Mouse (Mus musculus): ENCODE results near the gene Gm29797. TPM values are rescaled to one million over a fixed set of nuclear protein-coding genes. Genes with fewer than 3 reads are reported as not detected.
A peak's percentile ranks its signal among the peaks of the same experiment; 100 is the strongest.

Gene Gm29797
- total RNA-seq (2021): 1 to 10 TPM in 1 of 2 experiments, under 1 TPM in 1; 0.49 to 1.0 TPM

- no peak for DNase-seq (ENCODE audit: extremely low spot score in 1 of 2, low spot score in 1 of 2)
These were observed at the start of gene Gm29797 for GRCm38 (mm10) chr2:181656734-181657133. Gene Gm29797, plus strand, starts transcription at chr2:181657034.

- DNase-seq (ENCODE audit: extremely low spot score in 1 of 2, low spot score in 1 of 2): no peak
These were observed 37.9 kb upstream of the Gm29797 start for GRCm38 (mm10) chr2:181618761-181619495.

GRCm38 (mm10) chr2:181623401-181623800 lies 33.4 kb upstream of the Gm29797 start:
- no peak for DNase-seq (ENCODE audit: extremely low spot score in 1 of 2, low spot score in 1 of 2)

GRCm38 (mm10) chr2:181628471-181628870 lies 28.4 kb upstream of the Gm29797 start:
- DNase-seq (ENCODE audit: extremely low spot score in 1 of 2, low spot score in 1 of 2): no peak

GRCm38 (mm10) chr2:181632624-181633023 lies 24.2 kb upstream of the Gm29797 start:
- no peak for DNase-seq (ENCODE audit: extremely low spot score in 1 of 2, low spot score in 1 of 2)

- DNase-seq (ENCODE audit: extremely low spot score in 1 of 2, low spot score in 1 of 2): no peak
These were observed 21.0 kb upstream of the Gm29797 start for GRCm38 (mm10) chr2:181635865-181636264.

GRCm38 (mm10) chr2:181644361-181644760 lies 12.5 kb upstream of the Gm29797 start:
- no peak for DNase-seq (ENCODE audit: extremely low spot score in 1 of 2, low spot score in 1 of 2)

GRCm38 (mm10) chr2:181645666-181646065 lies 11.2 kb upstream of the Gm29797 start:
- no peak for DNase-seq (ENCODE audit: extremely low spot score in 1 of 2, low spot score in 1 of 2)

- DNase-seq (ENCODE audit: extremely low spot score in 1 of 2, low spot score in 1 of 2): no peak
These were observed 10.0 kb upstream of the Gm29797 start for GRCm38 (mm10) chr2:181646626-181647472.

GRCm38 (mm10) chr2:181648926-181649325 lies 7.9 kb upstream of the Gm29797 start:
- DNase-seq (ENCODE audit: extremely low spot score in 1 of 2, low spot score in 1 of 2): no peak

GRCm38 (mm10) chr2:181653065-181653464 lies 3.8 kb upstream of the Gm29797 start:
- no peak for DNase-seq (ENCODE audit: extremely low spot score in 1 of 2, low spot score in 1 of 2)

GRCm38 (mm10) chr2:181653523-181653922 lies 3.3 kb upstream of the Gm29797 start:
- DNase-seq (ENCODE audit: extremely low spot score in 1 of 2, low spot score in 1 of 2): no peak

GRCm38 (mm10) chr2:181657441-181657840 lies 607 bp downstream of the Gm29797 start:
- DNase-seq (ENCODE audit: extremely low spot score in 1 of 2, low spot score in 1 of 2): no peak

- DNase-seq (ENCODE audit: extremely low spot score in 1 of 2, low spot score in 1 of 2): no peak
These were observed 1.7 kb downstream of the Gm29797 start for GRCm38 (mm10) chr2:181658528-181658927.

- DNase-seq (ENCODE audit: extremely low spot score in 1 of 2, low spot score in 1 of 2): peak; percentile 55
These were observed 2.2 kb downstream of the Gm29797 start for GRCm38 (mm10) chr2:181658930-181659555.

GRCm38 (mm10) chr2:181659609-181660055 lies 2.8 kb downstream of the Gm29797 start:
- peak; percentile 75 to 84 for DNase-seq (ENCODE audit: extremely low spot score in 1 of 2, low spot score in 1 of 2)

GRCm38 (mm10) chr2:181662620-181663297 lies 5.9 kb downstream of the Gm29797 start:
- no peak for DNase-seq (ENCODE audit: extremely low spot score in 1 of 2, low spot score in 1 of 2)

GRCm38 (mm10) chr2:181663298-181663630 lies 6.4 kb downstream of the Gm29797 start:
- DNase-seq (ENCODE audit: extremely low spot score in 1 of 2, low spot score in 1 of 2): no peak

- DNase-seq (ENCODE audit: extremely low spot score in 1 of 2, low spot score in 1 of 2): no peak
These were observed 13.6 kb downstream of the Gm29797 start for GRCm38 (mm10) chr2:181670285-181670912.

GRCm38 (mm10) chr2:181670913-181671311 lies 14.1 kb downstream of the Gm29797 start:
- no peak for DNase-seq (ENCODE audit: extremely low spot score in 1 of 2, low spot score in 1 of 2)
